Mouse (Mus musculus) thymus, postnatal 0 days (tissue): ENCODE measurements around the gene Vrk1. TPM values are rescaled to one million over a fixed set of nuclear protein-coding genes. Genes with fewer than 3 reads are reported as not detected.
A peak's percentile ranks its signal among the peaks of the same experiment; 100 is the strongest.

Source experiments
- DNase-seq: peaks from one replicate; pipeline ENCODE4 v3.0.0-alpha.2; 2015; ENCODE audit warnings: low spot score
- polyA plus RNA-seq: library from polyadenylated mRNA; unstranded; fragments of >200 nt; fragmentation: Nextera tagmentation; extraction: Ambion mirVana; gene quantifications from 2 replicates; pipeline ENCODE4 v1.2.1, GENCODE M21; 2015

Vrk1 gene
- polyA plus RNA-seq, 1 experiment from 2014 or later: 116 TPM

DNA sequence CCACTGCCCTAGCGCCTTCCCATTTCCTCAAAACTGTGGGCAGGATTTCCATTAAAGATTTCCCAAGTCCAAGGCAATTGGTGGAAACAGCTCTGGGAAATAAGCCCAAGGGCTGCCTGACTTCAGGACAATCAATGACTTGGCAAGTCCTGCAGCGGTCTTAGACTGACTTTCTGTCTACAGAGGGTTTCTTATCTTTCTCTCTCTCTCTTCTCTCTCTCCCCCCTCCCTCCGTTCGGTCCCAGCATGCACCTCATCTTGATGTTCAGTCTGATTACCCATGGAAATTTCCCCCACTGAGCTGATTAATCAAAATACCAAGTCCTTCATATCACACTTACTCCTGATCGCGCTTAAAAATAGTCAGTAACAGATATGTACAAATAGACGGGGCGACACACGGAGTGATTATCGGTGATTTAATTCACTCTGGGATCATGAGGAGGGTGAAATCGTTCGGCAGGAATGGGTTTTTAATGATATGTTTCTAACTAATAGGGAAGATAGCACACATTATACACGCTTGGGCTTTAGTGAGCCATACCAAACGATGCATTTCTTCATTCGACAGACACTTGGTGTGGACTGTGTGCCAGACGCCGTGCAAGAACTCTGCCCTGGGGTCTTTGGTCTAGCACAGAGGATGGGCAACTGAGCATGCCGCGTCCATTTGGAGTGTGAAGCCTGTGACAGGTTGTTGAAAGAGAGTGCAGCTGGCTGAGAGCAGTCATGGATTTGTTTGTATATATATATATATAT is 12.8 kb upstream of the Vrk1 start:
- DNase-seq: no peak

DNA sequence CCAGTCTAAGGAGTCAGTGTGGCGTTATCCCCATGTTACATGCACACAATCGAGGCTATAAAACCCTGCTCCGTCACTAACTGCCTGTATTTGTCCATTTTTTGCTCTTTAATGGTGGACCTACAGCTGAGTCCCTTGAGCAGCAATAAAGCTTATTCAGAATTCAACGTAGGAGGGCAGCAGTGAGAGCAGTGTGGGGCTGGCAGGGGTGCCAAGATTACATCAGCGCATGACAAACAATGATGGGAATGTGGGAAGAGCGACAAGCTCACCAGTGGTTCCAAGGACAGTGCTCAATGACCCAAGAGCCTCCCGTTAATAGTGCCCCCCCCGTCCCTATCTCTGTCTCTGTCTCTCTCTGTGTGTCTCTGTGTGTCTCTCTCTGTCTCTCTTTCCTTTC is 8.3 kb upstream of the Vrk1 start:
- no peak for DNase-seq

DNA sequence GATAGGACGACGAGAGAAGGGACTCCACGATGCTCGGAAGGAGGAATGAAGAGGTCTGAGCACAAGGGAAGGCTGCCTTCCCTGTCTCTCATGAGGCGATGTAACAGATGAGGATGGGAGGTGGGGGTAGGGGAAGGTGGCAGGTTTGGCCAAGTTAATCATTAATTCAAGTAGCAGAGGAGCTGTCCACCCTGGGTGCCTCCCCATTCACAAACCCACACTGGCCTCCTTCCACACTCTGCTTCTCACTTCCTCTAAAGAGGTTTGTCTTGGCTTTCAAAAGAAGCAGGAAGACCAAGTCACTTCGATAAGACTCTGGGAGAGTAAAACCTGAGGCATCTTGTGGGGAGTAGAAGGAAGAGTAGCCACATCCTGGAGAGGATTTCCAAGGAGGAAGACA is 5.3 kb upstream of the Vrk1 start:
- no peak for DNase-seq

DNA sequence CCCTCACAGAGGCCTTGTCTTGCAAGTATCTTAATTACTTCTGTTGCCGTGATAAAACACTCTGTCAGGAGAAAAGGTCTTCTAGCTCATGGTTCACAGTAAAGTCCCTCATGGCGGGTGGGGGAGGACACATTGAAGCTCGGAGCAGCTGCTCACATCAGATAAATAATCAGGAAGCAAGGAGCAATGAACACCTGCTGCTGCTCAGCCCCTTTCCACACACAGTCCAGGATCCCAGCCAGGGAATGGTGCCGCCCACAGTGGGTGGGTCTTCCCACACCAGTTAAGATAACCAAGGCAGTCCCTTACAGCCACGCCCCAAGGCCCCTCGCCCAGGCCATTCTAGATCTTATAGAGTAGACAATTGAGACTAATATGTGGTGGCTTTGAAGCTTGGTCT is 3.8 kb upstream of the Vrk1 start:
- DNase-seq: no peak

DNA sequence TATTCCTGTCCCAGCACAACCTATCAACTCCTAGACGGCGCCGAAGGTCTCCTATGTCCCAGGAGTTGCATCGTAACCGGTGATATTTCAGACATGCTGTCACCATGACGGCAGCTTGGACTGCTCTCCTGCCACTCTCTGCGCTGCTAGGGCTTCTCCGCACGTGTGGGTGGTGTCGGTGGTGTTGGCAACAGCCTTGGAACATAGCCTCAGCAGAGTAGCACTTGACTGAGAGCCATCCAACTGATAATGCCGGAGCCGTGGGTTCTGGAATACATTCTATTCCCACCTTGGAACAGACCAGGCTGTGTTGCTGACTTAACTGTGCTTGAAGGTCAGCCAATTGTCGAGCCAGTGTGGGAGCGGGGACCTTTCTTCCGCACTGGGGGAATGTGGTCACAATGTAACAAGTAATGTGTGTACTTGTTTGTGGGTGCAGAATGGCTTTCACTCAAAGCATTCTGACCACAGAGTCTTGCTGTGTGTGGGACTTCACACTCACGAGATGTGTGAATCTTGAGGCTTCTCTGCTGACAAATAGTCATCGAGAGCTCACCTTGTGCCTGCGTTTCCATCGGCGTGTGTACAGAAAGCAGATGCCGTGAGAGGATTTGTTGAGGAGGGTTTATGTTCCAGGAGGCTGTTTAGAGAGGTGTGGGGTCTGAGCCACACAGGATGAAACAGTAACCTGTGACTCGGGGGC is 1.5 kb upstream of the Vrk1 start:
- DNase-seq: no peak

DNA sequence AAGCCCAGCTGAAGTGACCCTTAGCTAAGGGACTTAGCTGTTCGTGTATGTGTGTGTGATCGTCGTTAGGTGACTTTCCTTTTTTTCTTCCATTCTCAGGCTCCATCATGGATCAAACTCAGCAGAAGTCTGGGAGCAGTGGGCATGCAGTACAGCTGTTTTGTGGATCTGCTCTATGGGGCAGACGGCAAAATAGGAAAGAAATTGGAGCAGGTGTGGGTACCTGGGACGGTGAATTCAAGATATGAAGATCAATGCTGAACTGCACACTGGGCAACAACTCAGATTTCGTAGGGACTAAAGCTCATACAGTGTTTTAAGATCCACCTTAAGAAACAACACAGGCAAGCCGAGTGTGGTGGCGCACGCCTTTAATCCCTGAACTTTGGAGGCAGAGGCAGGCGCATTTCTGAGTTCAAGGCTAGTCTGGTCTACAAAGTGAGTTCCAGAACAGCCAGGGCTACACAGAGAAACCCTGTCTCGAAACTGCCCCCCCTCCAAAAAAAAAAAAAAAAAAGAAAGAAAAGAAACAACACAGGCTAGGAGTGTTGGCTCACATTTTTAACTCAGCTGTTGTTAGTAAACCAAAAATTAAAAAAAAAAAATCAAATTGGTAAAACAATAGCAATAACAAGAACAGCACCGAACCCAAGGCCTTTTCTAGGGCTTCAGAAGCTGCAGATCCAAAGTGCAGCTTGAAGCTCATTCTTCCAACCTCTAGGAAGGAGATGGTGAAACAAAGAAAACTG is 732 bp upstream of the Vrk1 start:
- no peak for DNase-seq

DNA sequence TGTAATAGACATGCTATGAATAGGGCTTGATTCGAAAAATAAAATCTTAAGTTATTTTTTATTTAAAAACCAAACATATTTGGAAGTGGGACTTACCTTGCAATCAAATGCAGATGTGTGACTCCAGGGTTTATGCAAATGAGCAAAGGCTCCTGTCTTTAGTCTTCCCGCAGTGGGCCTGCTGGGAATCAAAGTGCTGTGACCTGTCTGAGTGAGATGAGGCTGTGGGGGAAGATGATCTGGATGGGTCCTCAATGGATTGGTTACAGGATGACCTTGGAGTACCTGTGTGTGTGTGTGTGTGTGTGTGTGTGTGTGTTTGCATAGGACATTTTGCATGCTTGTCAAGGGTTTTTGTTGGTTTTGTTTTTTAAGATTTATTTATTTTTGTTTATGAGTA is 2.1 kb downstream of the Vrk1 start:
- no peak for DNase-seq

DNA sequence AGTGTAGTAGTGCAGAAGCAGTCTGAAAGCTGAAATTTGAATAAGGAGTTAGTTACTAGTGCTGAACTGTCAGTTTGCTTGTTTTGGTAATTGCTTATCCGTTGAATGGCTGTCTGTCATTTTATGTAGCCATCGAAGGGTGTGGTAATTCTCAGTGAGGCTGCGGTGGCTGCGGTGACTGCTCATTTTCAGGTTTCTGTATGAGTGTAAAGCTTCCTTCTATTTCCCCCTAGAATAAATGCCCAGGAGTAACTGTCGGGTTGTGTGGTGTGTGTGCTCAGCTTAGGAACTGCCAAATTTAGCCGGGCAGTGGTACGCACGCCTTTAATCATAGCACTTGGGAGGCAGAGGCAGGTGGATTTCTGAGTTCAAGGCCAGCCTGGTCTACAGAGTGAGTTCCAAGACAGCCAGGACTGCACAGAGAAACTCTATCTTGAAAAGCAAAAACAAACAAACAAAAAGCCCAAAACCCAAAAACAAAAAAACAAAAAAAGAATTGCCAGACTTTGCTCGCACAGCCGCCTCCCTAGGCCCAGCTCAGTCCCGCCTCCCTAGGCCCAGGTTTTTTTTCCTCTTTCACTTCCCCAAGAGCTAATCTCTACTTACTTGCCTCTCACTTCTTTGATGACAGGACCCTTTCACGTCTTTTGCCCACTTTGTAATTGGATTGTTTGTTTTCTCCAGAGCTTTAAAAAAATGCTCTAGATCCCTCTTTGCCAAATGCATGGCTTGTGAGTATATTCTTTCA is 6.4 kb downstream of the Vrk1 start:
- DNase-seq: no peak

DNA sequence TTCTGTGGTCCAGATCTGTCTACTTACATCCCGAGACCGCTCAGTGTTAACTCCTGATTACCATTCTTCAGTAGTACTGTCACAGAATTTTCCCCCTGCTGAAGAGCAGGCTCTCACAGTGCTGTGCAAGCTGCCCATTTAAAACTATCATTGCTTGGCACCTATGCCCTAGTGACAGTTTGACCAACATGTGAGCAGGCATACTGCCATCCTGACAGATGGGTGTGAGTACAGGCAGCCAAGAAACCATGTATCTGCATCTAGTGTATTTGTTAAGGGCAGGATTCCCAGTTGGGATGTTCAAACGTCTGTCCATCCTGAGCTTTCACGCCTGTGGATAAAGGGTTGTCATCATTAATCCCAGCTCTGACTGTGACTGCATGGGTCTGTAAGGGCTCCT is 10.0 kb downstream of the Vrk1 start:
- DNase-seq: no peak

DNA sequence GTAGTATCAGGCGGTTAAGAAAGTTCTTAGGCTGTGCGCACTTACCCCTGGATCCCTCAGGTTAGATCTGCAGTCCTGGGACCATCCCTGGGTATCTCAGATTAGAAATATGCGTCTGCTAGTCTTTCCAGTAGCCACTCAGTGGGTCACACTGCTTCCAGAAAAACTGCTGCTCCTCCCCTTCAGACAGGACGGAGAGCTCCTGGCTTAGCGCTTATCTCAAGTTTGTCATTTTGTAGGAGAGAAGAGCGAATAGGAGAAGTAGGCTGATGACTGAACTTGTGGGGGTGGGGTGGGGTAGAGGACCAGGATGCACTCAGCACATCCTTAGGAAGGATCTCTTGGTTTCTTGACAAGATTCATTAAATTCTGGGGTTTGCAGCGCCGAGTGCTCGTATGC is 13.6 kb downstream of the Vrk1 start:
- no peak for DNase-seq

DNA sequence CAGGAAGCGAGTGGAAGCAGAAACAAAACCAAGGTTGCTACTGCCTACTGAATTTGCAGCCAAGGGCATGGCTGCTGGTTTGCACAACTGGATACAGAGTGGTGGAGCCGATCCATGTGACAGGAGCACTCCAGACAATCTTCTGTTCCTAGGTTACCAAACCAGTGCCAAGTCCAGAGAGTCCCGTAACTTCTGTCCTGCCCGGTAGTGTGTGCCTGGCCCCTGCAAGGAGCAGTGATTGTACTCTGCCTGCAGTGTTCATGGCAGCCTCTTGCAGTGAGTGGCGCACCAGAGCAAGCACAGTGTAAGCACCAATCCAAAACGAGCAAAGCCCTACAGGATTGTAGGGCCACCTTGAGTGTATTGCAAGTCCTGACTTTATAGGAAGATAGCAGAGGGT is 15.4 kb downstream of the Vrk1 start:
- DNase-seq: no peak

DNA sequence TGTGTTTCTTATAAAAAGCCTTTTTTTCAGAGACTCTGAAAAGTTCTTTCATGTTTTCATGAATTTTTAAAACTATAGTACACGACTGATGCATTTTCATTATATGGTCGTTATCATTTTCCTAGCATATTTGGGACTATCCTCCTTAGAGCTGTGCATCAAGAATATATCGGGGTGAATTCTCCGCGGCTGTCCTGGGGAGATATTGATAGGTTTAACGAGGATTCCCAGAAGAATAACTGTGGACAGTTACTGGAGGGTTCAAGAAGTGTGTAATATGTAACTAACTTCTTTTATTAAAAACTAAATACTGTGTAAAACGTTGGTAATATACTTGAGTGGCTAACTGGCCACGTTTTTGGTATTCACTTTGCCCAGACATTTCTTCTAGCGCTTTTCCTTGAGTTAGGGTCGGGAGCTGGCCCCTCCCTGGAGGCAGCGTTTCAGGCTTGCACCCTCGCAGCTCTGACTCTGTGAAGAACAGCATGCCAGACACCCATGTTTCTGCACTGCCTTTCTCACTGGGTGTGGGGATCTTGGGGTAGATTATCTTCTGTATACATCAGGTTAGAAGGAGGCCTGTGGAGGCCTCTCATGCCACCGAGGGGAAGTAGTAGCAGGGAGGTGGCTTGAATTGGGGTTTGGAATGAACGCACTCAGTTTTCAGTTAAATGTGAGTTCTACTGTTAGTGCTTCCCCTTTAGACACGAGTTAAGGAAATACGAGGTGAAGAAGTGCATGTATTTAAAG is 16.5 kb downstream of the Vrk1 start:
- no peak for DNase-seq

DNA sequence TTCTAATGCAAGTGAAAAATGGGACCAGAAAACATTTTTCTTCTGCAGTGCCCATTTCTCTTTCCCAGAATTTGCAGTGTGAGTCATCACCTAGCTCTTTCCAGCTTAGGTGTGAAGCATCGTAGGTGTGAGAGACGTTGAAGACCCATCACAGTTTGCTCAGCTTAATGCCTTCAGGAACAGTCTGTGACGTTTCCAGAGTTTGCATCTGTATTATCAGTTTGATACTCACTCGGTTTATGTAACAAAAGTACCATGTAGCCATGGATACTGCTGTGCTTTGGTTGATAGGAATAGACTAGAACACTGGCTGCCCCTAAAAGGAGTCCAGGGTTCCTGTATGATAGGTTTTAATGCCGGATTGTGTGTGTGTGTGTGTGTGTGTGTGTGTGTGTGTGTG is 17.3 kb downstream of the Vrk1 start:
- DNase-seq: no peak

DNA sequence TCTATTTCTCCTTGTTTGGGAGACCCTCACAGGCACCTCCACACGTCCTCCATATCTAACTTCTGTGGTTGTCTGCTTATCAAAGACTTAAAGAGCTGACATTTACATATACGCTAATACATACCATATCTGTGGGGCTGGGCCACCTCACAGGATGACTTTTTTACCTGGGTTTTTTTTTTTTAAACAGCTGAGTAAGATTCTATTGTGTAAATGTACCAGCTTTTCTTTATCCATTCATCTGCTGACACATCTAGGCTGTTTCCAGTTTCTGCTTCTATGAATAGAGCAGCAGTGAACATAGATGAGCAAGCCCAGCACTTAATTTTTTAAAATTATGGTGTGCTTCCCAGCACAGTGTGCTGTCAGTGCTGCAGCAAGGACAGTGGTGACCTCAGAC is 19.6 kb downstream of the Vrk1 start:
- DNase-seq: no peak

DNA sequence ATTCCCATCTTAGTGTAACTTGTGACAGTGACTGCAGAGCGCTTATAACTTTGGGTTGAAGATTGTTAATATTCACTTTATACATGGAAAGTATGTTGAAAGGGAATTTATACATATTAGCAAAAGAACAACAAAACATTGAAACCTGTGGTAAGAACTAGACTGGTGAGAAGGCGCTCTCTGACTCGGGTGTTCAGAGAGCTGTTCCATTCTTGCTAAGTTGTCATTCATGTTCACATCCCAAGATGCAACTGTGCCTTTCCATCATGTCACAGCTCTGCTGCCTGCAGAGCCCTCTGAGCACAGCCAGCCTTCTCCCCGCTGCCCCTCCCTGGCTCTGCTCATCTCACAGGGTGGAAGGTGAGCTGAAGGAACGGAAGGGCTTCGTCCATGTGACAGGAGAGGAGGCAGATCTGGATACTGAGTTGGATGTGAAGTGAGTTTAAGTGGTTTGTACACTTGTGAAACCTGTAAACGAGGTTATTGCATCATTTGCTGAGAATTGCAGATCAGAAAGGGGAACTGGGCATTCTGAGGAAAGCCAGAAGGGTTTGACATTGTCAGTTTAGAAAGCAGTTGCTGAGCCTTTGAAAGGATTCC is 20.2 kb downstream of the Vrk1 start:
- no peak for DNase-seq

DNA sequence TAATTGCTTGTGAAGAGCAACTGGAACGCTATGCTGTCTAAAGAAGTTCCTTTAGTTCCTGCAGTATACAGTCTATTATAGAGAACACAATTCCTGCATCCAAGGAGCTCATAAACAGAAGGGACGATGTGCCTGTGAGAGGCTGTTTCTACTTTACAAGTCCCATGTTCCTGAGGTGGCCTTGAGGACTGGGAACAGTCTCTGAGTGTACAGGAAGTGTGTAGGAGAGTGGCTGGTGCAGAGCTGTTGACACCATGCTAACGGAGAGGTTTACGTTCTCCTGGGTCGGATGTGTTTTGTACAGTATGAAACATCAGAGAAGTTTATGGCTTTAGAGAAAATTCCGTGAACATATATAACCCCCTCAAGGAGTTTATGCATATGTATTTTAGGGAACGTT is 20.8 kb downstream of the Vrk1 start:
- DNase-seq: no peak

DNA sequence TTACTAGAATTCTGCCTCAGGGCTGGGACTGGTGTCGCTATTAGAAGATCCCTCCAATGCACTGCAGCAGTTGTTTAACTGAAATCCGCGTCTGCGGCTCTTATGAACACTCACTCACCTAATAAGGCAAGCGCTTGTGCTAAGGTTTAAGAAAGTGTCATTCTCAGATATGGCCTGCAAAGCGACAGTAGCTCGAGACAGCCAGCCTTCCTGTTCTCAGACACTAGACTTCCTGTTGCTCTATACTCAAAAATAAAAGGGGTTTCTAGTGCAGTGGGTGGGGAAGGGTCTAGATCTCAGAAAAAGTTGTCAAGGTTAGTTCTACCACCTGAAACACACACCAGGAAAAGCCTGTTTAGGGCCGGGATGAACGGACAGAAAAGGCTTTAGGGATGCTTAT is 21.9 kb downstream of the Vrk1 start:
- DNase-seq: peak; percentile 48

DNA sequence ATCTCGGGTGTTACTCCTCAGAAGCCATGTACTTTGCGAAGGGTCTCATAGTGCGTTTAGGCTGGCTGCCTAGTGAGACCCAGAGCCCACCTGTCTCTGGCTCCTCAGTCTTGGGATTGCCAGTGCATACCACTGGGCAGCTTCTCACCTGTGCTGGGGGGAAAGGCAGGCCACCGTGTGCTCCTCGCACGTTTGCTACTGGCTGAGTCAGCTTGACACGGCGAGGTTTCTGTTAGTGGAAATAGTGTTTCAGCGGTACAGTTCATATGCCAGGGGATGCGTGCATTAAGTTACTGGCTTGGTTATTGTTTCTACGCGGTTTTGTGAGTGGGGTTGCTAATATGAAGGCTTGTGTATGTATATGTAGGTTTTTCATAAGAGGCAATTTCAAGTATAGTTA is 22.3 kb downstream of the Vrk1 start:
- DNase-seq: no peak

DNA sequence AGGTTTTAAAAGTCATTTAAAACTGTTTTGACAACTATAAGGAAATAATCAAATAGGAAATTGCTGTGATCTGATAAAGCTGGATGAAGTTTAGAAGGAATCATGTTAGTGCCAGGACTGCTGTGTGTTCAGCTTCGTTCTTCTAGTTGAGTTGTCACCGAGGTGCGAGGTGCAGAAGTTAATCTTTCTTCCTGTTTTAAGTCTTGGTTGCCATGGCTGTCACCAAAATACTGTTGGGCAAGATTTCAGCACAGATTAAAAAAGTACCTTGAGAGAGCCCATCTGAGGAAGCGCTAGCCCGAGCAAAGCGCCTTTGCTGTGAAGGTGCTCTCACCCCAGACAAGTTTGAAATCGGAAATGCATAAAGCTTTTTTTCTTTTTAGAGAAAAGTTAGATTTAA is 24.2 kb downstream of the Vrk1 start:
- peak; percentile 29 for DNase-seq

DNA sequence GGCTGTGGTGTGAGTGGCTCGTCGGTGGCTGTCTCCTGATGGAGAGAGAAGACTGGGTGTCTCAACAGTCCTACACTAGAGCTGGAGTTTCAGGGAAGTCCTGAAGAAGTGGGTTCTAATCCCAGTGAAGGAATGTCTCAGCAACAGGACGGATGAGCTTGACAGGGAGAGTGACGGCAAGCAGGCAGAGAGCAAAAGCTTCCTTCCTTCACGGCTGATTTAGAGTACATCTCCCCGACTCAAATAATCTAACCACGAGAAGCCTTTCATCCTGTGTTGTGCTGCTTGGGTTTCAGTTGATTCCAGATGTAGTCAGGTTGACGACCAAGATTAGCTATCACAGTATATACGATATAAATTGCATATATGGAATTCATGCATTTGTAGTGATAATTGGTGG is 24.7 kb downstream of the Vrk1 start:
- peak; percentile 23 for DNase-seq

DNA sequence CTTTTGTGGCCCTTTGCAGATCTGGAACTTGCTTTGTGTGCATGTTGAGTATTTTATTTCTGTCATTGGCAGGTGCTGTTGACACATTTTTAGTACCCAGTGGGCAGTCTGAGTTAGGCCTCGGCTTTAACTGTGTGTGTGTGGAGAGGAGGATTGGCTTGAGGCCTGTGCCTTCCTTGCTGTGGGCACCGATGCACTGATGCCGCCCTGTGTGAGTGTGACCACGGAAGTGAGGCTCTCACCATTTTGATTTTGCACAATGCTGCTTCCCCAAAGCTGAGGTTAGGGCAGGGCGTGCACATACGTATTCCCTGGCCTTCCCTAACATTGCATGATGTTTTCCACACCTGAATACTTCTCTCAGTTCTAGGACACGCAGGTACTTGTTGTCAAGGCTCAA is 30.2 kb downstream of the Vrk1 start:
- no peak for DNase-seq
